Mouse (Mus musculus): ENCODE measurements around the gene Sox6. TPM values are rescaled to one million over a fixed set of nuclear protein-coding genes. Genes with fewer than 3 reads are reported as not detected.

The Sox6 gene
- polyA plus RNA-seq, 1 experiment from 2014 or later, result 63.2 TPM

DNA sequence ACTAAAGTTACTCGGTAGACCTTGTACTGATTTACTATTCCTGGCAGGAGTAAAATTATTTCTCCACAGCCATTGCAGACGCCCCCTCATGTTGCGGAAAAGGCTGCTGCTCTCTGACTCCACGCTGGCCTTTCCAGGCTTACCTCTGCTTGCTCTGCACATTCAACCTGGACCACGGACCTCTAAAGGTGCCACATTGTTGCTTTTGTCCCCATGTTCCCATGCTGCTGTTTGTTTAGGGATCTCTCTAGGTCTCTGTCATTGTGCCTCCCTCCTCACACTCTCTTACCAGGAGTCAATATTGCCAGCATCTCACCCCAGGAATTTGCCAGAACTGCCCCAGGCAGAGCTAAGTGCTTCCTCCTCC is 473.6 kb downstream of the Sox6 start:
- Histone ChIP-seq H3K4me3 (no peak overlapping the region), H3K9me3 (no peaks in the 10 kb centered on the region), H3K9ac (replicated peaks) (no peak overlapping the region), H3K36me3 (no peaks in the 10 kb centered on the region), H3K27me3 (no peaks in the 10 kb centered on the region; the same call in 1 of the 2 replicates), H3K4me2 (replicated peaks) (no peak overlapping the region), H3K4me1 (peaks cover 44% of the 10 kb centered on the region), H3K27ac (replicated peaks) (peak overlapping the region; percentile 8; the same call in 1 of the 2 replicates)
- 53% methylated on average over 5 of the region's 5 CpGs for WGBS
- no peak for ATAC-seq (ENCODE audit: low FRiP score, low read depth)

DNA sequence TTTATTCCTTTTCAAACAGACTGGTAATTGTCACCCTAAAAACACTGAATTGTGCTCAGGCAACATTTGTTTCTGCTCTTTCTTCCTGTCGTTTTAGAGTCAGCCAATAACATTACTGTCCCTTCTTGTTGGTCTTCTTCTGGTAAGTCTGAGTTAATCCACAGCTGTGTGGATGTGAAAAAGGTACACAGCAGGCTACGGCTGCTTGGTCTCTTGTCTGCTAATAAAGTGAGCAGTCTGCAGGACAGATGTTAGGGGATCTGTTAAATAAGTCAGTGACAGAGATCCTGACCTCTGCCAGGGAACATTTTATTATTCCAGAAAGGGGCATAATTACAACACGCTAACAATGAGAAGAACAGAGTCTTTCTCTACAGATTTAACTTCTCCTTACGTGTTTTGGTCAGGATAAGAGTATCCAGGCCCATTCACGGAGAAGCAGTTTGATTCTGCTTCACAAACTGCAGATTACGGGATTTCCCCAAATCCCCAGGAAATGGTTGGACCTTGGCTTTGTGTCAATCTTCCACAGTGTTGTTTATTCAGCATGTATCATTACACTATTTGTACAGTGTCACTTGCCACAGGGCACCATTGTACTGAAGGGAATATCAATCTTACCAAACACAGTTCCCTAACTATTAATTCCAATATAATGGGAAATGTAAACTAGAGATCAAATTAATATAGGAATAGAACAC is 474.1 kb downstream of the Sox6 start:
- Histone ChIP-seq H3K4me2 (replicated peaks) (peak overlapping the region; percentile 11), H3K27me3 (no peaks in the 10 kb centered on the region; the same call in 1 of the 2 replicates), H3K27ac (replicated peaks) (peak overlapping the region; percentile 39; the same call in 1 of the 2 replicates), H3K36me3 (no peaks in the 10 kb centered on the region), H3K9ac (replicated peaks) (0 out of 2 replicates have a peak overlapping the region, but pooled peaks have one; percentile 1), H3K4me1 (peaks cover 44% of the 10 kb centered on the region), H3K9me3 (no peaks in the 10 kb centered on the region), H3K4me3 (no peak overlapping the region)
- 7% methylated on average over 6 of the region's 6 CpGs for WGBS
- ATAC-seq (ENCODE audit: low FRiP score, low read depth), result no peak; the same call in 1 of the 2 replicates

DNA sequence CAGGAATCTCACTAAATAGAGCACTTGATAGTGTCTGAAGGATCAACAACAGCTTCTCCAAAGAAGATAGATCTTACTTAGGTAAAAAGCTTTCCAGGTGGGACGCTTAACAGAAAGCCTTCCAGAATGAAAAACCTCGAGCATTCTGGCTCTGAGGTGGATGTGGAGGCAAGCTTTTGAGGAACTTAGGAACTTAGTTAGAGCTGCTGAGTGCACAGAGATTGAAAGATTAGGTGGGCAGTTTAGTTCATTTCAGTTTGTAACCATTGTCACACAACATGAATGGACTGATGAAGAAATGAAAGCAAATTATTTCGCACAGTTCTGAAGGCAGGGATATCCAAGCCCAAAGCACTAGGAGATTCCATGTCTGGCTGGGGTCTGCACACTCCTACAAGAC is 481.9 kb downstream of the Sox6 start:
- Histone ChIP-seq H3K4me2 (replicated peaks) (no peak overlapping the region), H3K36me3 (no peaks in the 10 kb centered on the region), H3K4me3 (no peak overlapping the region), H3K4me1 (no peaks in the 10 kb centered on the region), H3K27me3 (no peaks in the 10 kb centered on the region), H3K9ac (replicated peaks) (no peak overlapping the region), H3K27ac (replicated peaks) (no peak overlapping the region), H3K9me3 (no peaks in the 10 kb centered on the region)
- ATAC-seq (ENCODE audit: low FRiP score, low read depth), result no peak
- 80% methylated on average over 3 of the region's 3 CpGs for WGBS

DNA sequence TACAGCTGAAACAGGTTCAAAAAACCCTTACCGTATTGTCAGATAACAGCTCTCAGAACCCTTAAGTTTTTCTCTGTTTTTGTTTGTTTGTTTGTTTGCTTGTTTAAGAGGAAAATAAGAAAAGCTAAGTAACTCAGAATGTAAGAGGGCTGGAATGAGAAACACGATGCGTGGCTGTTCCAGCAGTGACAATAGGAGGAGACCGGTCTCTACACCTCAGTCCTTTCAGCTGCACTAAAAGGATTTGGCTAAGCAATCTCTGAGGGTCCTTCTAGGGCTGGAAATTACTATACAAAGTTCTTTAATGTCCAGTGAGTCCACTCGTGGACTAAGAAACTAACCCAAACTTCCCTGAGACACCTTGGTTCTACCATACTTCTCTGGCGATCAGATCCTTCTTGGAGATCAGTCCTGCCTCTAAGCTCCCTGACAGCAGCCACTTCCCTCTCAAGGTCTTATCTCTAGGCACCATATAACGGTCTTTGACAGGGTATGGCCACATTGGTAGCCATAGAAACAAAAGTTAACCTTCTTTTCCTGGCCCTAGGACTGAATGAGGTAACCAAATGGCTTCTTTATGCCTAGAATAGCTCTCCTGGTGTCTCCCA is 488.3 kb downstream of the Sox6 start:
- no peak overlapping the region for H3K9ac ChIP-seq (replicated peaks)
- ATAC-seq (ENCODE audit: low FRiP score, low read depth), result no peak
- H3K27me3 ChIP-seq, result no peaks in the 10 kb centered on the region
- no peak overlapping the region for H3K4me2 ChIP-seq (replicated peaks)
- no peak overlapping the region for H3K4me3 ChIP-seq
- H3K4me1 ChIP-seq, result no peaks in the 10 kb centered on the region
- no peaks in the 10 kb centered on the region for H3K36me3 ChIP-seq
- no peaks in the 10 kb centered on the region for H3K9me3 ChIP-seq
- H3K27ac ChIP-seq (replicated peaks), result no peak overlapping the region
- 70% methylated on average over 7 of the region's 7 CpGs for WGBS

DNA sequence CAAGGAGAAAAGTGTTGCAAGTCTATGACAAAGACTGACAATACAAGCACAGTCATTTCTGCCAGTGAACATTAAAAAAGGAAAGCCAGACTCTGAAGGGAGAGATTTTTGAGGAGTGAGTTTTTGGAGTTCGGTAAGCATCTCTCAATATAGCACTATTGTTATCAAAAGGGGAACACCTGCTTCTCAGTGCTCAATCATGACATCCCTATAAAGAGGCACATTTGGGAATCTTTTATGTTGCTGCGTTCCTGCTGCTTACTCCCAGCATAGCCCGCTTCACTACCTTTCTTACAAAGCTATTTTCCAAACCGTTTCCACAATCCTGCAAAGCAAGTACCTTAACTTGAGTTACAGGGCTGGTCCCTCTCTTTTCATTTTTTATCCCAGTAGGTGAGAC is 488.9 kb downstream of the Sox6 start:
- no peak overlapping the region for H3K4me2 ChIP-seq (replicated peaks)
- H3K4me3 ChIP-seq, result no peak overlapping the region
- WGBS, result 84% methylated on average over 4 of the region's 4 CpGs
- no peak overlapping the region for H3K9ac ChIP-seq (replicated peaks)
- H3K4me1 ChIP-seq, result no peaks in the 10 kb centered on the region
- H3K27me3 ChIP-seq, result no peaks in the 10 kb centered on the region
- H3K27ac ChIP-seq (replicated peaks), result no peak overlapping the region
- H3K36me3 ChIP-seq, result no peaks in the 10 kb centered on the region
- ATAC-seq (ENCODE audit: low FRiP score, low read depth), result no peak
- H3K9me3 ChIP-seq, result no peaks in the 10 kb centered on the region

DNA sequence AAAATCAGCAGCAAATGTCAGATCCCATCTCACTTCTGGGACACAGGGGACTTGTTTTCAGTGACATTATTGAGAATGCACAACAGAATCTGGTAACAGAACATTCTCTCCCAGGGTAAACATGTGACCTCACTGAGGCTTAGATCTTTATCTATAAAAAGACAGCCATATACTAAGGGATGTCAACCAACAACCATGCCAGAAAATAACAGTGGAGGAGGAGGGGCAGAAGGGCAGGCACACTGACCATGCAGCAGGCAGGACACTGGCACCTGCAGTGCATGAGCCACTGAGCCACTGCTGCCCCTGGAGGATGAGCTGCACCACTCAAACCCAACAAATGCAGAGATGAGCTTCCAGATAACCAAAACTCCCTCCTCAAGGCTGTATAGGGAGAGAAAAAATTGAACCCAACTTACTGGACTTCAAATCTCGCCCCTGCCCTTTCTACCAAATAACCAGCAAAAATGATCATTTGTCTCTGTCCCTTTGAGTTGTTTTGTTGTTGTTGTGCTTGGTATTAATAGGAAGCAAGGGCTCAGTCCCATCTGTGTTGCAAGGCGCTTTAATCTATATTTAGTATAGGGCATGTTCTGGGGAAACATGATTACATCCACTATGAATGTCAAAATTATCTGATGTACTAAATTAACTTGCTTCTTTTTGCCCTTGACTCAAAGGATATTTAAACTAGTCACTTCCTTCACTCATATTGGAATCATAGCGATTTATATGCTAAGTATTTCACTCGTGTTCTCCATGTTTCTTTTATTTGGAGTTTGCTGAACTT is 492.8 kb downstream of the Sox6 start:
- Histone ChIP-seq H3K4me1 (peaks cover 8% of the 10 kb centered on the region; the same call in 1 of the 2 replicates), H3K27me3 (no peaks in the 10 kb centered on the region), H3K9ac (replicated peaks) (no peak overlapping the region), H3K27ac (replicated peaks) (no peak overlapping the region; the same call in 1 of the 2 replicates), H3K36me3 (0 out of 2 replicates have a peak, but pooled peaks cover 4% of the 10 kb centered on the region), H3K4me2 (replicated peaks) (no peak overlapping the region), H3K9me3 (no peaks in the 10 kb centered on the region), H3K4me3 (no peak overlapping the region)
- no peak for ATAC-seq (ENCODE audit: low FRiP score, low read depth)
- WGBS, result 87% methylated on average over 4 of the region's 4 CpGs

DNA sequence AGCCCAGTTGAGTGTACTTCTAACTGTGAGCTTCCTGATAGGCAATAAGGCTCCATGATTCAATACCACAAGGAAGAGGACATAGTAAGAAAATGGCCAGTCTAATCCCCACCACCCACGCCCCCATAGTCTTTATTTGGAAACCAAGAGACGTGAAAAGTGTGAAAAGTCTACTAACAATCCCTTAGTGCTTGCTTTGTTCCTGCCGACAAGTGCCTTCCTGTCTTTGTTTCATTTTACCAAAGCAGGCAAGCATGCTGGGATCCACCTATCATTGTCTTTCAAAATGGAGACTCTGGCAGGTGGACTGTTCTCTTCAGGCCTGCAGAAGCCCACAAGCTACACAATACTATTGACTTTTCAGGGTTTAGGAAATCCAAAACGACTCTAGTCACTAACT is 495.0 kb downstream of the Sox6 start:
- Histone ChIP-seq H3K27ac (replicated peaks) (no peak overlapping the region), H3K4me3 (no peak overlapping the region), H3K4me2 (replicated peaks) (no peak overlapping the region), H3K9ac (replicated peaks) (no peak overlapping the region), H3K4me1 (peaks cover 8% of the 10 kb centered on the region; the same call in 1 of the 2 replicates), H3K36me3 (0 out of 2 replicates have a peak, but pooled peaks cover 4% of the 10 kb centered on the region), H3K27me3 (no peaks in the 10 kb centered on the region), H3K9me3 (no peaks in the 10 kb centered on the region)
- ATAC-seq (ENCODE audit: low FRiP score, low read depth), result no peak
- 46% methylated on average over 4 of the region's 4 CpGs for WGBS

DNA sequence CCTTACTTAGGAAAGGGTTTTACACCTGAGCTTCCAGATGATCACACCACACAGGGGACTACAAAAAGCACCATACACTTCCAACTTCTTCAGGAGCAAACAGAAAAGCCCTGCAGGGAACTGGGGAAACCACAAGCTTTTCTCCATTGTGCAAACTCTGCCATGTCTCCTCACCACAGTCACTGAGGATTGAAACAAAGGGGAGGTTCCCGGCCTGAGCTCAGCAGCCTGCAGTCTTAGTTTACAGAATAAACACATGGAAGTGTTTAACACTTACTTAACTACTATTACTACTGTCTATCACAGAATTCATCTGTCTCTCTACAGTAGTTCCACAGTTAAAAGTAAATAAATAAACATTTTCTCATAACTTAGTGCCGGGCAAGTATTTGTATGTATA is 498.3 kb downstream of the Sox6 start:
- WGBS, result 39% methylated on average over 2 of the region's 2 CpGs
- peaks cover 11% of the 10 kb centered on the region; the same call in 1 of the 2 replicates for H3K4me1 ChIP-seq
- ATAC-seq (ENCODE audit: low FRiP score, low read depth), result no peak

DNA sequence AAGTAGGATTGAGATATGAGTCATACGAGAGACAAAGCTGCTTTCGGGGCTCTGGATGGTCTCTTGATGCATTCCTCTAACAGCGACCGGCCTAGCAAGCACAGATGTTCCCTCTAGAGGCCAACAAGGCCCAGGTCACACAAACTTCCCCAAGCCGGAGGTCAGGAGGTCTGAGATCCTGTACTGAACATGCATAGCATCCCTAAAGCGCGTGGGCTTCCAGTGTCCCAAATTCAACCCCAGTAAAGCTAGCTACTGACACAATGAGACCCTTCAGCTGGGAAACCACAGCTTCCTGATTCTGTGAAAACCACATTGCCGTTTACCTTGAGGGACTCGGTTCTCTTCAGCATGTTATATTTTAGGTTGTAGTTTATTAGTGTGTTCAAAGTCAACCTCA is 499.6 kb downstream of the Sox6 start:
- Histone ChIP-seq H3K9ac (replicated peaks) (no peak overlapping the region), H3K27me3 (no peaks in the 10 kb centered on the region), H3K4me3 (no peak overlapping the region), H3K27ac (replicated peaks) (no peak overlapping the region), H3K36me3 (0 out of 2 replicates have a peak, but pooled peaks cover 4% of the 10 kb centered on the region), H3K9me3 (no peaks in the 10 kb centered on the region), H3K4me1 (peaks cover 11% of the 10 kb centered on the region; the same call in 1 of the 2 replicates), H3K4me2 (replicated peaks) (no peak overlapping the region)
- 87% methylated on average over 9 of the region's 9 CpGs for WGBS
- ATAC-seq (ENCODE audit: low FRiP score, low read depth), result no peak

More for the DNA sequence above, 498.3 kb downstream of the Sox6 start:
- 0 out of 2 replicates have a peak, but pooled peaks cover 4% of the 10 kb centered on the region for H3K36me3 ChIP-seq
- no peak overlapping the region for H3K4me2 ChIP-seq (replicated peaks)
- no peak overlapping the region for H3K4me3 ChIP-seq
- H3K9me3 ChIP-seq, result no peaks in the 10 kb centered on the region
- no peaks in the 10 kb centered on the region for H3K27me3 ChIP-seq
- no peak overlapping the region for H3K27ac ChIP-seq (replicated peaks)
- H3K9ac ChIP-seq (replicated peaks), result no peak overlapping the region

DNA sequence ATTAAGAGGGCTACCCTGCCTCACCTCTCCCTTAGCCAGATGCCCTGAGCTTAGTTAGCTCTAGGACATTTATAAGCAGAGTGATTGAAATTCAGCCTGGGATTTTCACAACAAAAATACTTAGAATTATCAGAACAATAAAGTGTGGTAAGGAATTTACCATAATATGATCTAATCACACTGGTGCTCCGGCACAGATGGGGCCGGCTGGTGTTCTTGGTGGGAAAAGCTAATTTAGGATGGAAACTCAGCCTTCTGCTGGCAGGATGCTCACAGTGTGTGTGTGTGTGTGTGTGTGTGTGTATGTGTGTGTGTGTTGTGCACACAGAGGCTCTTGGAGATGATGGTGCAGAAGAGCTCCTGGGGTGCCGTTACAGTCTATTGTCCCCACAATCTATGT is 501.0 kb downstream of the Sox6 start:
- Histone ChIP-seq H3K4me2 (replicated peaks) (no peak overlapping the region), H3K4me3 (no peak overlapping the region), H3K4me1 (peaks cover 9% of the 10 kb centered on the region; the same call in 1 of the 2 replicates), H3K27me3 (no peaks in the 10 kb centered on the region), H3K27ac (replicated peaks) (no peak overlapping the region), H3K9ac (replicated peaks) (no peak overlapping the region), H3K9me3 (no peaks in the 10 kb centered on the region), H3K36me3 (0 out of 2 replicates have a peak, but pooled peaks cover 4% of the 10 kb centered on the region)
- no peak for ATAC-seq (ENCODE audit: low FRiP score, low read depth)
- WGBS, result 68% methylated on average over 3 of the region's 3 CpGs

DNA sequence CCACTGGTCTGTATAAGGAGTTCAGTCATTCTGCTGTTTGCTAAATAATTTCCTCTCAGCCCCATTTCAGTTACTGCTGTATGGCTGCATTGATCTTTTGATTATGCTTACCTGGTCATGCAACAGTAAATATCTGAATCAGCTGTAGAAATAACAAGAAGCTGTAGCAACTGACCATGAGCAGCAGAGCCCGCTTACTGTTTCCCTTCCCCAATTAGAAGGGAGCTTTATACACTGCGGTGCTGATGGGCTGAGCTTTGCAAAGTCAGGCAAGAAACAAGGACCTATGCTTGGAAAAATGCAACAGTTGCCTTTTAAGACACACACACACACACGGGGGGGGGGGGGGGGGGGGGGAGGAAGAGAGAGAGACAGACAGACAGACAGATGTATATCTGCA is 502.1 kb downstream of the Sox6 start:
- WGBS, result 83% methylated on average over 3 of the region's 3 CpGs
- ATAC-seq (ENCODE audit: low FRiP score, low read depth), result no peak
- no peaks in the 10 kb centered on the region for H3K9me3 ChIP-seq
- no peak overlapping the region for H3K4me2 ChIP-seq (replicated peaks)
- 0 out of 2 replicates have a peak, but pooled peaks cover 2% of the 10 kb centered on the region for H3K36me3 ChIP-seq
- H3K9ac ChIP-seq (replicated peaks), result no peak overlapping the region
- H3K4me3 ChIP-seq, result no peak overlapping the region
- H3K4me1 ChIP-seq, result peaks cover 3% of the 10 kb centered on the region; the same call in 1 of the 2 replicates
- no peaks in the 10 kb centered on the region for H3K27me3 ChIP-seq
- no peak overlapping the region for H3K27ac ChIP-seq (replicated peaks)

DNA sequence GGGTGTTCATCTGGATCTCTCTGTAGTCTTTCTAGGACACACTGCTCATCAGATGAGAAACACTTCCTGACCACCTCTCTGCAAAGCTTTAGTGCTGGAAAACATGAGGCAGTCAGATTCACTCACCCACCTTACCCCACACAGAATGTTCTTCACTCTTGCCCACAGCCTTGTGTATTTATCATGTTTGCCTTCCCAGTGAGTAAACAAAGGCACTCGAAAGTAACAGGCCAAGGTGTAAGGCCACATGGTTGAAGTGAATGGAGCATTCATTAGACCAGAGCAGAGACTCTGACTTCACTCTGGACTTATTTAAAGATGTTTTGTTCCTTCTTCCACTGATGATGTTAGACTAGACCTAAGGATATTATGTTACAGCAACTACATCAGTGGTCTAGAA is 506.7 kb downstream of the Sox6 start:
- Histone ChIP-seq H3K4me1 (no peaks in the 10 kb centered on the region; the same call in 1 of the 2 replicates), H3K36me3 (no peaks in the 10 kb centered on the region), H3K27me3 (no peaks in the 10 kb centered on the region), H3K4me3 (no peak overlapping the region), H3K9ac (replicated peaks) (no peak overlapping the region), H3K27ac (replicated peaks) (no peak overlapping the region), H3K4me2 (replicated peaks) (no peak overlapping the region), H3K9me3 (no peaks in the 10 kb centered on the region)
- ATAC-seq (ENCODE audit: low FRiP score, low read depth), result no peak
- 47% methylated on average over 1 of the region's 1 CpGs for WGBS
